In the genomic region with DNA sequence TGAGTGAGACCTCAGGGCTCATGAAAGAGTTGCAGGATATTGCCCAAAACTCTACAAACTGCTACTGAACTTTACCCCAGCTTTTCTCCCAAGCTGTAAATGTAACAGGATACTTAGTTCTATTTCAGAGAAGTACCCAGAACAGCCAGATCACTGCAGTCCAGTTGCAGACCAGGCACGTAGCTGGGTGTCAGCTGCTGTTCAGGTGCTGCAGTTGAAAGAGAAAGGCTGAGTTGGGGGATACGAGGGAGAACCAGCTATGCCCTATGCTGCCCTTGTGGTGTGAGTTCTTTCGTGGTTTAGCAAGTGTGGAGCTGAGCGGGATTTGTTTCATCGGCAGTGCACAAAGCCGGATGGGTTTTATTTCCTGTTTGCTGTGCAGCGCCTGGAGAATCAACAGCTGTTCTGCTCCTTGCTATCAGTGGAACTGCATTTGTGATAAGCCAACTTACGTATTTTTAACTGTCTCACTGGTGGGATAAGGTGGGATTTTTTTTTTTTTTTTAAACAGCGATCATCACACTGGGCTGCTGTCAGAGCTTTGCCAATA, we compare ENCODE assay signal across 10 mouse cellular contexts.
DNase-seq lines count a peak whose midpoint lies in the region; ATAC-seq lines count a peak whose summit lies in the region.
"Had no signal": no experiment of that assay in that cellular context is flagged by ENCODE, and none has a peak within 500 bp of the region (broad histone marks: within the 10 kb centered on the region; RNA-seq: fewer than 3 reads in every experiment).

No protein-coding gene starts in this region.

- peaks cover 37% of the 10 kb centered on the region for H3K4me1 ChIP-seq in kidney, embryonic 14.5 days (ENCODE audit: control insufficient read depth, insufficient read depth, low read length)
- H3K4me1 ChIP-seq in limb, embryonic 15.5 days, result peaks cover 43% of the 10 kb centered on the region
- peaks cover 58% of the 10 kb centered on the region for H3K4me1 ChIP-seq in stomach, embryonic 16.5 days (ENCODE audit: control insufficient read depth, insufficient read depth, low read length)
- H3K4me1 ChIP-seq: midbrain, embryonic 12.5 days had no signal

- H3K9ac ChIP-seq in kidney, embryonic 14.5 days (ENCODE audit: low read depth, low read length), result peak overlapping the region; percentile 37; the same call in 1 of the 2 replicates
- no peak overlapping the region for H3K9ac ChIP-seq in limb, embryonic 15.5 days
- peak overlapping the region; percentile 2 for H3K9ac ChIP-seq in stomach, embryonic 16.5 days (ENCODE audit: low read length)
- H3K9ac ChIP-seq: midbrain, embryonic 12.5 days had no signal

- no peak overlapping the region; the same call in 1 of the 2 replicates for H3K4me2 ChIP-seq in kidney, embryonic 14.5 days (replicated peaks; ENCODE audit: low read depth, low read length)
- H3K4me2 ChIP-seq in limb, embryonic 15.5 days, result no peak overlapping the region
- H3K4me2 ChIP-seq in stomach, embryonic 16.5 days (ENCODE audit: low read depth, low read length), result peak overlapping the region; percentile 28; the same call in 1 of the 2 replicates
- H3K4me2 ChIP-seq: midbrain, embryonic 12.5 days had no signal

- H3K36me3 ChIP-seq in kidney, embryonic 14.5 days (ENCODE audit: control insufficient read depth, insufficient read depth, low read length), result no peaks in the 10 kb centered on the region
- H3K36me3 ChIP-seq in limb, embryonic 15.5 days, result no peaks in the 10 kb centered on the region
- no peaks in the 10 kb centered on the region for H3K36me3 ChIP-seq in stomach, embryonic 16.5 days (ENCODE audit: control insufficient read depth, insufficient read depth, low read length)
- H3K36me3 ChIP-seq: midbrain, embryonic 12.5 days had no signal

- no peak for DNase-seq in kidney, postnatal 14 days
- peak; percentile 28 for DNase-seq in forelimb bud, embryonic 11.5 days (ENCODE audit: low read depth, low spot score)
- DNase-seq in urinary bladder, postnatal 10 days (ENCODE audit: low spot score), result no peak
- DNase-seq in ovary, postnatal 14 days (ENCODE audit: low spot score), result no peak

- H3K4me3 ChIP-seq in kidney, embryonic 14.5 days (ENCODE audit: low read length), result no peak overlapping the region
- no peak overlapping the region for H3K4me3 ChIP-seq in limb, embryonic 15.5 days
- H3K4me3 ChIP-seq in stomach, embryonic 16.5 days (replicated peaks; ENCODE audit: low read length), result no peak overlapping the region
- H3K4me3 ChIP-seq: midbrain, embryonic 12.5 days had no signal

- ATAC-seq in kidney, embryonic 14.5 days (ENCODE audit: low FRiP score, low TSS enrichment), result no peak
- ATAC-seq in limb, embryonic 15.5 days (ENCODE audit: insufficient number of reproducible peaks, low FRiP score, low TSS enrichment, low read depth), result no peak
- no peak for ATAC-seq in stomach, embryonic 16.5 days (ENCODE audit: insufficient read depth, low FRiP score)
- no peak for ATAC-seq in inflammation-experienced regulatory T-cells, adult 6 months

- peak overlapping the region; percentile 30; the same call in 1 of the 2 replicates for H3K27ac ChIP-seq in kidney, embryonic 14.5 days (ENCODE audit: low read depth, low read length)
- H3K27ac ChIP-seq in limb, embryonic 15.5 days, result peak overlapping the region; percentile 61
- H3K27ac ChIP-seq in stomach, embryonic 16.5 days (ENCODE audit: low read length), result peak overlapping the region; percentile 71
- H3K27ac ChIP-seq: midbrain, embryonic 12.5 days had no signal

- H3K9me3 ChIP-seq in kidney, embryonic 14.5 days (ENCODE audit: control insufficient read depth, low read length), result no peaks in the 10 kb centered on the region
- H3K9me3 ChIP-seq in limb, embryonic 15.5 days, result no peaks in the 10 kb centered on the region
- no peaks in the 10 kb centered on the region for H3K9me3 ChIP-seq in stomach, embryonic 16.5 days (replicated peaks; ENCODE audit: control insufficient read depth, low read length)
- H3K9me3 ChIP-seq: midbrain, embryonic 12.5 days had no signal

- no peaks in the 10 kb centered on the region for H3K27me3 ChIP-seq in kidney, embryonic 14.5 days (ENCODE audit: control insufficient read depth, insufficient read depth, low read length)
- no peaks in the 10 kb centered on the region for H3K27me3 ChIP-seq in limb, embryonic 15.5 days
- H3K27me3 ChIP-seq in stomach, embryonic 16.5 days (ENCODE audit: control insufficient read depth, insufficient read depth, low read length), result no peaks in the 10 kb centered on the region
- H3K27me3 ChIP-seq: midbrain, embryonic 12.5 days; Patski had no signal

- 42% methylated on average over 9 of the region's 9 CpGs for WGBS in kidney, embryonic 14.5 days
- 45% methylated on average over 9 of the region's 9 CpGs for WGBS in limb, embryonic 15.5 days
- WGBS in stomach, embryonic 16.5 days, result 30% methylated on average over 9 of the region's 9 CpGs
